Mouse (Mus musculus): Measurements from ENCODE around the gene Pak6.

- TF ChIP-seq POLR2A (IDR thresholded peaks at IDR 0.05; ENCODE audit: control insufficient read depth, extremely low read depth, insufficient read depth, low read length, poor library complexity) (no peak), CTCF (IDR thresholded peaks at IDR 0.05; ENCODE audit: borderline replicate concordance, control insufficient read depth, extremely low read depth, insufficient read depth, low read length, poor library complexity) (no peak)
Measured at GRCm38 (mm10) chr2:118744621-118745020, 81.5 kb downstream of the Pak6 start.

All from thymus, adult 2 months (tissue).